Mouse (Mus musculus) limb, embryonic 10.5 days (tissue): ENCODE data around the gene Tnnt3. TPM values are rescaled to one million over a fixed set of nuclear protein-coding genes. Genes with fewer than 3 reads are reported as not detected.
A peak's percentile ranks its signal among the peaks of the same experiment; 100 is the strongest.

Experiments
- DNase-seq: peaks from one replicate; pipeline ENCODE4 v3.0.0-alpha.2; 2017; ENCODE audit warnings: low spot score
- H3K27ac ChIP-seq: fragments of 300-500 bp; sonication (generic); 2 replicates; pipeline ENCODE4 v1.5.1; 2016; ENCODE audit warnings: mild to moderate bottlenecking
- H3K27me3 ChIP-seq: fragments of 300-500 bp; sonication (generic); 2 replicates; pipeline ENCODE4 v1.6.1; 2016; ENCODE audit warnings: low read depth, mild to moderate bottlenecking; ENCODE audit not compliant: poor library complexity, severe bottlenecking
- H3K36me3 ChIP-seq: fragments of 300-500 bp; sonication (generic); 2 replicates; pipeline ENCODE4 v1.6.1; 2016; ENCODE audit warnings: mild to moderate bottlenecking, moderate library complexity
- H3K4me1 ChIP-seq: fragments of 300-500 bp; sonication (generic); 2 replicates; pipeline ENCODE4 v1.6.1; 2016
- H3K4me3 ChIP-seq: fragments of 300-500 bp; sonication (generic); 2 replicates; pipeline ENCODE4 v1.5.1; 2016; ENCODE audit warnings: mild to moderate bottlenecking, moderate library complexity
- H3K9me3 ChIP-seq: fragments of 300-500 bp; sonication (generic); replicated peaks from 2 replicates; pipeline ENCODE4 v1.6.1; 2016; ENCODE audit warnings: mild to moderate bottlenecking
- WGBS: fragments of 180-500 bp; shearing (Covaris S2); methylation state at CpG from one replicate; pipeline ENCODE4 v1.1.7; 2016; 5-methylcytosine and 5-hydroxymethylcytosine counted together
- polyA plus RNA-seq: library from polyadenylated mRNA; unstranded; fragments of >200 nt; fragmentation: Nextera tagmentation; extraction: Ambion mirVana; gene quantifications from 2 replicates; pipeline ENCODE4 v1.2.1, GENCODE M21; 2016

The Tnnt3 gene
- polyA plus RNA-seq: 1.6 and 1.7 TPM in 2 replicates

DNA sequence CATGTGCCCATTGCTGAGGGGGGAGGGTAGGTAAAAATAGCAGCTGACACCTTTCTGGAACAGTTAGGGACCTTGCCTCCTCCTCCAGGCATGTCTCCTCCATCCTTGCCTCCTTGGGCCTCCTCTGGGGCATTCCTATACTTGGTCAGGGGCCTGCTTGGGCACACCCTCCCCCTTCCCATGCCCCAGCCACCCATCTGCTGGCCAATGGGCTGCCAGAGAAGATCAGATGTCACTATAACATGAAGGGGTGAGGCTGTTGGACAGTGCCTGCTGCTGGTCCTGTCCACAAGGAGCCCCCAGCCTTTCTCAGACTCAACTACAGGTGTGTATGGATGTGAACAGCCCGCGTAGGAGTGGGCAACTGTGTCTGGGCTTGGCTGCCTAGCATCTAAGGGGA is at the start of gene Tnnt3:
TSS of gene Tnnt3 (plus strand) at position 262 of the 400 bp plus-strand sequence.
- H3K36me3 ChIP-seq: no peaks in the 10 kb centered on the region
- peaks cover 21% of the 10 kb centered on the region for H3K4me1 ChIP-seq
- H3K4me3 ChIP-seq: no peak within 1 kb of the TSS
- H3K9me3 ChIP-seq: no peaks in the 10 kb centered on the region
- H3K27me3 ChIP-seq: no peaks in the 10 kb centered on the region
- WGBS: 85% methylated on average over 2 of the region's 2 CpGs
- peak within 1 kb of the TSS; percentile 50 for H3K27ac ChIP-seq
- no peak for DNase-seq

DNA sequence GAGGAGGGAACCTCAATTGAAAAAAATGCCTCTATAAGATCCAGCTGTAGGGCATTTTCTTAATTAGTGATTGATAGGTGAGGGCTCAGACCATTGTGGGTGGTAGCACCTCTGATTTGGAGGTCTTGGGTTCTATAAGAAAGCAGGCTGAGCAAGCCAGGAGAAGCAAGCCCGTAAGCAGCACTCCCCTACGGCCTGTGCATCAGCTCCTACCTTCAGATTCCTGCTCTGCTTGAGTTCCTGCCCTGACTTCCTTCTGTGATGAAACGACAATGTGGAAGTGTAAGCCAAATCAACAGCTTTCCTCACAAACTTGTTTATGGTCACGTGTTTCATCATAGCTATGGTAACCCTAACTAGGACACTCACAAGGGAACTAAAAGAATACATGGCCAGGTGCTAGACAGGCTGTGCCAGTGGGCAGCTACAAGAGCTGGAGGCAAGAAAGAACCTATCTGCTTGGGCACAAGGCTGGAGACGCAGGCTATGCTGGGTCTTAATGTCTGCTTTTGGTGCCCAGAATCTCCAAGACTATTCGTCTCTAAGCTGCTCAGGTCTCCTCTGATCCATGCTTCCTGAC is 49.5 kb upstream of the Tnnt3 start:
- 79% methylated on average over 6 of the region's 6 CpGs for WGBS

DNA sequence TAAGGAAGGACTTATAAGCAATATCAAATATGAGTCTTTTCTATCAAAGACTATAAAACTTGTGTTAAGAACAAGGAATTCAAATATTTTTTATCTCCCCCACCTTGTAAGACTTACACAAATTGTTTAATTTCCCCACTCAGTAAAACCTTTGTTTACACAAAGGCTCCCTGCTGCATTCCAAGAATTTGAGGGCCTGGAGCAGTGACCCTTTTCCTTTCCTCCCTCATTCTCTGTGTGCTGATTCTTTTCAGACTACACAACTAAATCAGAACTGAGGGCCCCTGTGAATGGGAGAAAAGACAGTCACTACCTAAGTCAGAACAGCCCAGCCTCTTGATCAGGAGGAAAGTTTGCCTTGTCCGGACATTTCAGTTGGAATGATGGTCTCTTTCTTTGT is 43.9 kb upstream of the Tnnt3 start:
- 73% methylated on average over 1 of the region's 1 CpGs for WGBS

More for the DNA sequence above, 49.5 kb upstream of the Tnnt3 start:
- H3K9me3 ChIP-seq: no peaks in the 10 kb centered on the region
- DNase-seq: no peak
- no peak overlapping the region for H3K4me3 ChIP-seq
- no peaks in the 10 kb centered on the region for H3K4me1 ChIP-seq
- no peaks in the 10 kb centered on the region for H3K27me3 ChIP-seq
- no peak overlapping the region for H3K27ac ChIP-seq
- H3K36me3 ChIP-seq: no peaks in the 10 kb centered on the region

DNA sequence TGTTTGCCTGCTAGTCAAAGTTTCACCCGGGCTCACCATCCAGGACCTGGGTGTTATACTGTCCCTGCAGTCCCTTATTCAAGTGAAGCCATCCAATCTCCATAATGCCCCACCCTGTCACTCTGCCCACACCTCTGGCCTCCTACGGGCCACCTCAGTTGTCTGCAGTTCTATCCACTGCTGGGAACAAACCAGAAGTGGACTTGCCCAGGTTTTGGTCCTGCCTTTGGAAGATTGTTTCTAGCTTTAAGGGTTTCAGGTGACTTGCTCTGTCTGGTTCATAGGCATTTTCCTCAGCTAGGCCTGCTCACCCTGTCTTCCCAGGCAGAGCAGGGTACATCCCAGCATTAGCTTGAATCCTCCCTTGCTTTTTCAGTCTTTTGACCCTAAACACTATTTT is 43.4 kb upstream of the Tnnt3 start:
- DNase-seq: no peak
- Histone ChIP-seq H3K4me3 (no peak overlapping the region), H3K4me1 (peaks cover 42% of the 10 kb centered on the region)

More for the DNA sequence above, 43.9 kb upstream of the Tnnt3 start:
- DNase-seq: no peak
- Histone ChIP-seq H3K27me3 (no peaks in the 10 kb centered on the region), H3K4me1 (peaks cover 42% of the 10 kb centered on the region), H3K36me3 (no peaks in the 10 kb centered on the region), H3K4me3 (no peak overlapping the region), H3K9me3 (no peaks in the 10 kb centered on the region), H3K27ac (peak overlapping the region; percentile 63)

DNA sequence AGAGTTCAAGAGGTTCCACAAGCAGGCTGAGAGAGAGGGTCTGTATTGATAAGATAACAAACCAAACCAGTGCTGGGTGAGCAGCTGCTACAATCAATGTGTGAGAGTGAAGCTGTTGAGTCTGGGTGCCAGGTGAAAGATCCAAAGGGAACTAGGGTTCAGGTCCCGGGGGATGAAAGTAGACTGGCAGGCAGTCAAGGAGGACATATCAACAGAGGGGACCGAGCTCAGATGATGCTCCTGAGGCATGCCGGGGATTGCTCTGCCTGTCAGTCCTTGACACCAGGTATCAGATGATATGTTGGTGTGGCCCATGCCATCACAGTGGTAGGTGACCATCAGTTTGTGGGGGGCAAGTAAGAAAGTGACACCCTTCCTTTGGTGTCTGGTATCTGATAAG is 41.8 kb upstream of the Tnnt3 start:
- no peak for DNase-seq
- H3K36me3 ChIP-seq: no peaks in the 10 kb centered on the region
- peaks cover 42% of the 10 kb centered on the region for H3K4me1 ChIP-seq
- WGBS: 80% methylated on average over 3 of the region's 3 CpGs
- no peaks in the 10 kb centered on the region for H3K27me3 ChIP-seq
- no peaks in the 10 kb centered on the region for H3K9me3 ChIP-seq
- peak overlapping the region; percentile 85 for H3K27ac ChIP-seq
- H3K4me3 ChIP-seq: no peak overlapping the region

More for the DNA sequence above, 43.4 kb upstream of the Tnnt3 start:
- 54% methylated on average over 2 of the region's 2 CpGs for WGBS
- Histone ChIP-seq H3K9me3 (no peaks in the 10 kb centered on the region), H3K27ac (peak overlapping the region; percentile 63; the same call in 1 of the 2 replicates), H3K27me3 (no peaks in the 10 kb centered on the region), H3K36me3 (no peaks in the 10 kb centered on the region)

DNA sequence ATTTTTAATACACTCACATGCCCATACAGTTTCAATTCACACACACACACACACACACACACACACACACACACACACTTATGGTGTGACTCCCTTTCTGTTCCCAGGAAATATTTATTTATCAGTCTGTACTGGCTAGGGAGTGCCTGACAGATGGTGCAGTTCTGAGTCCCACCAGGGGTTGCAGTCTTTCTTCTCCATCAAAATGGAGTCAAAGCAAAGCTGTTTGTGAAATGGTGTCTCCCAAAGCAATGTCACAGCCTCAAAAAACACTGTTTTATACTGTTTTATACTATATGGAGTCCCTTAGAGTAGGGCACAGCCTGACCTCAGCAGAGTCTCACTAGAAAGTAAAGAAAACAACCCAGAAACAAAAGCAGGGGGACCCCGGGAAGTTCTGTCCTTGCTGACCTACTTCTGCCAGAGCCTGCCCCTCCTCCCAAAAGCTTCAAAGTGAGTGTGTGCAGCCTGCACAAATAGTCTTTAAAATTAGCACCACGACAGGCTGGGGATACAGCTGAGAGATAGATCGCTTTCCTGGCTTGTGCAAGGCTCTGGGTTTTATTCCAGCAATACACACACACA is 41.3 kb upstream of the Tnnt3 start:
- WGBS: 32% methylated on average over 3 of the region's 3 CpGs
- DNase-seq: no peak
- peak overlapping the region; percentile 85 for H3K27ac ChIP-seq
- H3K9me3 ChIP-seq: no peaks in the 10 kb centered on the region
- H3K36me3 ChIP-seq: no peaks in the 10 kb centered on the region
- H3K4me1 ChIP-seq: peaks cover 42% of the 10 kb centered on the region
- H3K4me3 ChIP-seq: no peak overlapping the region
- H3K27me3 ChIP-seq: no peaks in the 10 kb centered on the region

DNA sequence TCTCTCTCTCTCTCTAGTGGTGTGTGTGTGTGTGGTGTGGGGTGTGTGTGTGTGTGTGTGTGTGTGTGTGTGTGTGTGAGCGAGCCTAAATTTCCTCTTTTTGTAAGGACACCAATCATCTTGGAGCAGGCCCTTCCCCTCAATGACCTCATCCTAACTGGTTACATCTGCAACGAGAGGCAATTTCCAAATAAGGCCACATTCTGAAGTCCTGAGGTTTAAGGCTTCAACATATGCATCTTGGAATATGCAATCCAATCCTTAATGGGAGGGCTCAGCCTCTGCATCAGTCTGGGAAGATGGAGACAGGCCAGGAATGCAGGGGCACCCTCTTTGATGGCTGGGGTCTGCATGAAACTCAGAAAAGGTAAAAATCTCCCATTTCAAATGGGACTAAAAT is 40.6 kb upstream of the Tnnt3 start:
- no peak for DNase-seq
- Histone ChIP-seq H3K4me1 (peaks cover 42% of the 10 kb centered on the region), H3K4me3 (no peak overlapping the region), H3K27ac (peak overlapping the region; percentile 85), H3K27me3 (no peaks in the 10 kb centered on the region), H3K36me3 (no peaks in the 10 kb centered on the region), H3K9me3 (no peaks in the 10 kb centered on the region)
- 23% methylated on average over 2 of the region's 2 CpGs for WGBS

DNA sequence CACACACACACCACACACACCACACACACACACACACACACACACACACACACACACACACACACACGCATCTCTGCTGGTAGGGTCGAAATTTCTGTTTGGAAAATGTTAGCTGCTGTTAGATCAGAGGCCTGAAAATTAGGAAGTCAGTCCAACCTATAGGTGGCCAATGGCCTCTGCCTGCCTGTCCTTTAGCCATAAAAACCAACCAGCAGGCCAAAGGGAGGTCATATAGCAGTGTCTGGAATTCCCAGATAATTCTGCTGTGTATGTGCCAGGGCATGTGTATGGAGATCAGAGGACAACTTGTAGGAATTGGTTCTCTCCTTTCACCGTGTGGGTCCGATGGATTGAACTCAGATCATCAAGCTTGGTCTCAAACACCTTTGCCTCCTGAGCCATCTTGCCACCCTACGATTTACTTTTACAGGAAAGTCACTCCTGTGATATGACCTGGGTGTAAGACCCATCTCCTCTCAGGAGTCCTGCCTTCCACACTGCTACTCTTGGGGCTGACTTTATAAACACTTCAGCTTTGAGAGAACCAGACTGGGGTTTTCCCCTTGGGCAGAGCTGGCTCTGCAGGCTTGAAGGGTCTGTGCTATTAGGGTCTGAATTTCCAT is 39.8 kb upstream of the Tnnt3 start:
- Histone ChIP-seq H3K27ac (peak overlapping the region; percentile 85), H3K36me3 (no peaks in the 10 kb centered on the region), H3K4me3 (no peak overlapping the region), H3K4me1 (peaks cover 42% of the 10 kb centered on the region), H3K9me3 (no peaks in the 10 kb centered on the region), H3K27me3 (no peaks in the 10 kb centered on the region)
- no peak for DNase-seq
- 84% methylated on average over 5 of the region's 5 CpGs for WGBS

DNA sequence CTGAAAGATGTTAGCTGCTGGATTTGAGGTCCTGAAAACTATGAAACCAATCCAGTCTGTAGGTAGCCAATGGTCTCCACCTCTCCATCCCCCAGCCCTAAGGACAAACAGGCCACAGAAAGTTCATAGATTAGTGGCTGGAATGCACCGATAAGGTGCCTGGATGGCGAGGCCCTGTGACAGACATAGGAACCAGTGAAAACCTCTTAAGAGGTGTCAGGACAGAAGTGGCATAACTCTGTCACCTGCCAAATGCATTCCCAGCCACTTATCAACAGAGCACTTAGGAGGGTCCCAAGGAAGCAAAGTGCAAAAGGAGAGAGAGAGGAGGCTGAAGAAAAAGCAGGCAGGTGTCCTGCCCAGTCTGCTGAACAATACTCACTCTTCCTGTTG is 39.3 kb upstream of the Tnnt3 start:
- peak overlapping the region; percentile 85 for H3K27ac ChIP-seq
- no peaks in the 10 kb centered on the region for H3K9me3 ChIP-seq
- no peaks in the 10 kb centered on the region for H3K27me3 ChIP-seq
- DNase-seq: no peak
- peaks cover 42% of the 10 kb centered on the region for H3K4me1 ChIP-seq
- WGBS: 90% methylated on average over 2 of the region's 2 CpGs
- no peaks in the 10 kb centered on the region for H3K36me3 ChIP-seq
- no peak overlapping the region for H3K4me3 ChIP-seq

DNA sequence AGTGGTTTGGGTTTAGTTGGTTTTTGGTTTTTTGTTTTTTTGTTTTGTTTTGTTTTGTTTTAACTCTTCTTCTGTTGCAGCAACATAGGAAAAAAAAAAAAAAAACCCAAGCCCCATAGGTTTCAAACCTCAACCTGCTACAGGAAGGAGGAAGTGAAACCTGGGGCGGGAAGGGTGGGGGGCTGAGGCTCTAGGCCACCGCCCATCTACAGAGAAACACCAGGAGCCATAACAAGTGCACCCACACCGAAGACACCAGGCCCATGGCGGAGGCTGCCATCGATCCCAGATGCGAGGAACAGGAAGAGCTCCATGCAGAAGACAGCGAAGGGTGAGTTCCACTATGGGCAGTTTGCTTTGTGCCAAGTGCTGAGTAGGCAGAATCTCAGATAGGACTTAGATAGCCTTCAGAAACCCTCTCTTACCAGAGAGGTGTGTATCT is 38.0 kb upstream of the Tnnt3 start, which contains the start of gene Lsp1:
TSS of gene Lsp1 (plus strand) at position 174 of the 442 bp plus-strand sequence.
- peak within 1 kb of the TSS; percentile 85 for H3K27ac ChIP-seq

DNA sequence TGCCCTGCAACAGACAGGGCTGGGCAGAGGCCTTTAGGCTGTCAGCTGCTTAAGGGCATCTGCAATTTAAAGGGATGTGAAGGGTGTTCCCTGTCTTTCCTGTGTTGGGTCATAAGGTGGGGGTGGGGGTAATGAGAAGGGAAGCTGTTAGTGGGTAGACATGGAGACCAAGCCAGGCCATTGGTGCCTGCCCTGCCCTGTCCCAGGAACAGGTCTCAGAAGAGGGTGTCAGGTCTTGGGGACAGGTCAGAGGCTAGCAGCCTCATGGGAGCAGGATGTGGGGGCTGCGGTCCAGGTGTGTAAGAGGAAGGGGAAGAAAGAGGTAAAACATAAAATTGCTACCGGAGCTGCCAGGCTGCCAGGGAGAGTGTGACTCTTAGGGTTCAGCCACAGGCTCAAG is 37.2 kb upstream of the Tnnt3 start:
- H3K36me3 ChIP-seq: no peaks in the 10 kb centered on the region
- no peak for DNase-seq
- H3K27ac ChIP-seq: peak overlapping the region; percentile 27; the same call in 1 of the 2 replicates
- H3K4me3 ChIP-seq: no peak overlapping the region
- no peaks in the 10 kb centered on the region for H3K9me3 ChIP-seq
- 89% methylated on average over 2 of the region's 2 CpGs for WGBS
- H3K4me1 ChIP-seq: peaks cover 33% of the 10 kb centered on the region
- H3K27me3 ChIP-seq: no peaks in the 10 kb centered on the region

More for the DNA sequence above, 38.0 kb upstream of the Tnnt3 start, which contains the start of gene Lsp1:
- Histone ChIP-seq H3K9me3 (no peaks in the 10 kb centered on the region), H3K27me3 (no peaks in the 10 kb centered on the region), H3K36me3 (no peaks in the 10 kb centered on the region), H3K4me1 (peaks cover 33% of the 10 kb centered on the region), H3K4me3 (no peak within 1 kb of the TSS)
- DNase-seq: no peak
- WGBS: 92% methylated on average over 7 of the region's 7 CpGs

DNA sequence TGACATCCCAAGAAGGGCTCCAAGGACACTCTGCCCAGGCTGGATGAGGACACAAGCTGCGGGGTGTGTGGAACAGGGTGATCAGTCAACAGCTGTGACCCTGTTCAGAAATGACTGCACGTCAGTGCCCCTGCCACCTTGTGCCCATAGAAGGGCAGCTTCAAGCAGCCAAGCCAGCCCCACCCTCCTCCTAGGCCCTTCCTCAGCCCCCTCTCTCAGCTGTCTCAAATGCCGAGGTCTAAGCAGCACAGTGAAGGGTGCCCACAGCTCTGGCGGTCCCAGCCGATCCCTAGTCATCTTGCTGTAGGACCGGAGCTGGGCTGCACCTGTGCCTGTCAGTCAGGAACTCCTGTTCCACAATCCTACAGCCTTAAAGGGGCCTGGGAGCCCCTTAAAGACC is 36.4 kb upstream of the Tnnt3 start:
- Histone ChIP-seq H3K4me3 (no peak overlapping the region), H3K4me1 (peaks cover 25% of the 10 kb centered on the region), H3K36me3 (no peaks in the 10 kb centered on the region), H3K9me3 (no peaks in the 10 kb centered on the region), H3K27ac (peak overlapping the region; percentile 27), H3K27me3 (no peaks in the 10 kb centered on the region)
- no peak for DNase-seq
- WGBS: 85% methylated on average over 6 of the region's 6 CpGs

DNA sequence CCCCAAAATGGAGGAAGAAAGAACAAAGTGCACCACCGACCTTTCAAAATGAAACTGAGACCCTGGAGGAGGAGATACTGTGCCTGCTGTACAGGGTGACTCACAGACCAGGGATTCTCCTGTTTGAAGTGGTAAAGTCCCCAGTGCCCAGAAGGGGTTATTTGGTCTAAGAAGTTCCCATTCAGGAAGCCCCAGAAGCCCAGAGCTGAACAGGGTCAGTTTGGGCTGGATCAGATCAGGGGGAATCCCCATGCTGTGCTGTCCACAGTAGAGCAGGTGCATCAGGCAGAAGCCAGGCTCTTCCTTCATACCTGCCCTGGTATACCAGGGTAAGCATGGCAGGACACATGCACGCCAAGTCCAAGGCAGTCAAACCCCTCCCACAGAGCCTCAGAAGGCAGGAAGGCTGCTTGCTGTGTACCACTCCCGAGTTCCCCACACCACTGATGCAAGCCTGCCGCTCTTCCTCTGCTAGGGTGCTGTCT is 36.0 kb upstream of the Tnnt3 start:
- Histone ChIP-seq H3K36me3 (no peaks in the 10 kb centered on the region), H3K4me1 (peaks cover 21% of the 10 kb centered on the region), H3K27ac (peak overlapping the region; percentile 27; the same call in 1 of the 2 replicates), H3K4me3 (no peak overlapping the region), H3K9me3 (no peaks in the 10 kb centered on the region), H3K27me3 (no peaks in the 10 kb centered on the region)
- no peak for DNase-seq
- 78% methylated on average over 4 of the region's 4 CpGs for WGBS
